Mouse (Mus musculus) heart, postnatal 0 days (tissue): ENCODE results near the gene Cacna2d2. TPM values are rescaled to one million over a fixed set of nuclear protein-coding genes. Genes with fewer than 3 reads are reported as not detected.

Experiments
- ATAC-seq: fragments of 200-750 bp; cut with Nextera tagmentation; 2 replicates; pipeline ENCODE4 v1.8.0; 2017; ENCODE audit warnings: low read depth, moderate number of reproducible peaks, moderate library complexity; ENCODE audit not compliant: insufficient read depth
- DNase-seq: peaks from one replicate; pipeline ENCODE4 v3.0.0-alpha.2; 2016; ENCODE audit warnings: low spot score
- H3K27ac ChIP-seq: fragments of 300-500 bp; sonication (generic); 2 replicates; pipeline ENCODE4 v1.5.1; 2014; ENCODE audit warnings: low read depth, mild to moderate bottlenecking
- H3K27me3 ChIP-seq: fragments of 300-500 bp; sonication (generic); 2 replicates; pipeline ENCODE4 v1.6.1; 2014; ENCODE audit warnings: low read length, mixed read lengths; ENCODE audit not compliant: control insufficient read depth, insufficient read depth
- H3K36me3 ChIP-seq: fragments of 300-500 bp; sonication (generic); replicated peaks from 2 replicates; pipeline ENCODE4 v1.6.1; 2014; ENCODE audit warnings: low read length, mixed read lengths; ENCODE audit not compliant: control insufficient read depth, insufficient read depth
- H3K4me1 ChIP-seq: fragments of 300-500 bp; sonication (generic); 2 replicates; pipeline ENCODE4 v1.6.1; 2014; ENCODE audit warnings: antibody characterized with exemption; ENCODE audit not compliant: control insufficient read depth, insufficient read depth
- H3K4me2 ChIP-seq: fragments of 300-500 bp; sonication (generic); 2 replicates; pipeline ENCODE4 v1.6.1; 2014; ENCODE audit warnings: low read depth, mild to moderate bottlenecking, low read length, moderate library complexity
- H3K4me3 ChIP-seq: fragments of 300-500 bp; sonication (generic); 2 replicates; pipeline ENCODE4 v1.5.1; 2014; ENCODE audit warnings: low read depth, low read length
- H3K9ac ChIP-seq: fragments of 300-500 bp; sonication (generic); replicated peaks from 2 replicates; pipeline ENCODE4 v1.6.1; 2014; ENCODE audit warnings: low read depth, low read length, mixed read lengths
- H3K9me3 ChIP-seq: fragments of 300-500 bp; sonication (generic); replicated peaks from 2 replicates; pipeline ENCODE4 v1.6.1; 2016; ENCODE audit warnings: low read length; ENCODE audit not compliant: control insufficient read depth
- CTCF ChIP-seq: IDR thresholded peaks from 2 replicates; pipeline ENCODE4 v1.5.1; 2016; ENCODE audit warnings: antibody characterized with exemption, control low read depth, low read depth
- EP300 ChIP-seq: IDR thresholded peaks from 2 replicates; pipeline ENCODE4 v1.6.1; 2016; ENCODE audit warnings: antibody characterized with exemption, low read depth
- WGBS: fragments of 180-500 bp; shearing (Covaris S2); extraction: QIAGEN DNeasy Blood & Tissue Kit; methylation state at CpG from one replicate; pipeline ENCODE4 v1.1.7; 2014; 5-methylcytosine and 5-hydroxymethylcytosine counted together
- polyA plus RNA-seq: library from polyadenylated mRNA; unstranded; fragments of >200 nt; fragmentation: Nextera tagmentation; extraction: Ambion mirVana; gene quantifications from 2 replicates; pipeline ENCODE4 v1.2.1, GENCODE M21; 2015
- total RNA-seq: library from RNA; depleted of rRNA; stranded (reverse); fragments of >200 nt; gene quantifications from 2 replicates; pipeline ENCODE4 v1.2.3, GENCODE M21; 2014; ENCODE audit warnings: low replicate concordance

Cacna2d2 gene
- total and polyA plus RNA-seq, 2 experiments from 2014 or later, result 1.1 to 34.8 TPM

DNA sequence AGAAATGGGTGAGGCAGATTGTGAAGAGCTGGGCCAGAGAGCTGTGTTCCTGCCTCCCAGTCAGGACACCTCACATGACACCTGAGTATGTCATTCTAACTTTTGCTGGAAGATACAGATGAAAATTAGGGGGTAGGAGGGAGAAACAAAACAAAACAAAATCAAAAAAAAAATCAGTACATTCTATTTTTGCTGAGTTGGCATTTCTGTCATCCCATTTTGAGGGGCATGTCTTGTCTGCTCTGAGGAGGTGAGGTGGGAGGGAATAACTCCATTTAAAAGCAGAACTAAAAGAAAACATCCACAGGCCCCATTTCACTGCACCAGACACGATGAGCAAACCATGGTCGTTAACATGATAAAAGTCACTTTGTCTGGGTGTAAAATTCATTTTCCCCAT lies 11.1 kb upstream of the Cacna2d2 start:
- H3K4me3 ChIP-seq, result no peak overlapping the region
- H3K27me3 ChIP-seq, result peaks cover 12% of the 10 kb centered on the region
- H3K9ac ChIP-seq, result no peak overlapping the region
- no peaks in the 10 kb centered on the region for H3K4me1 ChIP-seq
- DNase-seq, result no peak
- ATAC-seq, result no peak
- no peak overlapping the region for H3K4me2 ChIP-seq
- 55% methylated on average over 2 of the region's 2 CpGs for WGBS
- no peaks in the 10 kb centered on the region for H3K36me3 ChIP-seq
- no peaks in the 10 kb centered on the region for H3K9me3 ChIP-seq
- TF ChIP-seq CTCF (no peak), EP300 (no peak)
- no peak overlapping the region for H3K27ac ChIP-seq

DNA sequence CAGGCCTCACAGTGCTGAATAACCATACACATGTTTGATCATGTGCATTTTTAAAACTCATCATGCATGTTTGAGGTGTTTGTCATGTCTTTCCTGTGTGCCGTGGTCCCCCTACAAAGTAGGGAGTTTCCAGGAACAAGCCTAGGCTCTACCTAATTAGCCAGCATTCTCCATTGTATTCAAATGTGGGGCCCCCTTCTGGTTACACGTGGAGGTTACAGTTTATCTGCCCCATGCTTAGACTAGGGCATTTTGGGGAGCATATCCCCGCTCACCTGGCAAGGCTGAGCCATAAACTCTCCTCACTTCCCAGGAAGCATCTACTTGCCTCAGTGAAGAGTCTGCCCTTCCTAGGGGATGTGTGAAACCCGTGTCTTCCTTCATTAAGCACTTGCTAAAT lies 3.0 kb upstream of the Cacna2d2 start:
- no peak for DNase-seq
- no peaks in the 10 kb centered on the region for H3K36me3 ChIP-seq
- no peak for ATAC-seq
- WGBS, result 29% methylated on average over 4 of the region's 4 CpGs
- H3K4me3 ChIP-seq, result no peak overlapping the region
- H3K27ac ChIP-seq, result no peak overlapping the region
- H3K9ac ChIP-seq, result no peak overlapping the region
- peaks cover 52% of the 10 kb centered on the region for H3K27me3 ChIP-seq
- H3K4me1 ChIP-seq, result peaks cover 4% of the 10 kb centered on the region; the same call in 1 of the 2 replicates
- H3K4me2 ChIP-seq, result no peak overlapping the region
- no peaks in the 10 kb centered on the region for H3K9me3 ChIP-seq
- TF ChIP-seq EP300 (no peak), CTCF (no peak)

DNA sequence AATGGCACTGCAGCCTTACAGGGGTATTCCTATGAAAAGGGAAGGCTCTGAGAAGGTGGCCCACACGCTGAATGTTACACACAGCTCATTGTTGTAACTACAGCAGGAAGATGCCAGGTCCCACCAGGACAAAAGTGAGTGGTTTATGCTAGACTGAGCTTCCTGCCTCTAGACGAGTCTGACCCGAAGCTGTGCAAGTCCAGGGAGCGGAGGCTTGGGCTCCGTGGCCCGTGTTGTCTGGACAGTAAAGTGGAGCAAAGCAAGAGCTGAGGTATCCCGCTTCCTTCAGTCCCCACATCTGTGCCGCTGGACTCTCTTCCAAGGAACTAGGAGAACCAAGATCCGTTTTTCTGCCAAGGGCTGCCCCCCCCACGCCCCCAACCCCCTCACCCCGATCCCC lies 444 bp upstream of the Cacna2d2 start:
- Histone ChIP-seq H3K4me3 (no peak overlapping the region), H3K36me3 (no peaks in the 10 kb centered on the region), H3K27me3 (peaks cover 71% of the 10 kb centered on the region), H3K4me2 (no peak overlapping the region), H3K9ac (no peak overlapping the region), H3K4me1 (peaks cover 4% of the 10 kb centered on the region; the same call in 1 of the 2 replicates), H3K9me3 (no peaks in the 10 kb centered on the region), H3K27ac (no peak overlapping the region)
- DNase-seq (no peak), ATAC-seq (no peak)
- no peak for TF ChIP-seq EP300
- TF ChIP-seq CTCF, result no peak
- 46% methylated on average over 11 of the region's 11 CpGs for WGBS

DNA sequence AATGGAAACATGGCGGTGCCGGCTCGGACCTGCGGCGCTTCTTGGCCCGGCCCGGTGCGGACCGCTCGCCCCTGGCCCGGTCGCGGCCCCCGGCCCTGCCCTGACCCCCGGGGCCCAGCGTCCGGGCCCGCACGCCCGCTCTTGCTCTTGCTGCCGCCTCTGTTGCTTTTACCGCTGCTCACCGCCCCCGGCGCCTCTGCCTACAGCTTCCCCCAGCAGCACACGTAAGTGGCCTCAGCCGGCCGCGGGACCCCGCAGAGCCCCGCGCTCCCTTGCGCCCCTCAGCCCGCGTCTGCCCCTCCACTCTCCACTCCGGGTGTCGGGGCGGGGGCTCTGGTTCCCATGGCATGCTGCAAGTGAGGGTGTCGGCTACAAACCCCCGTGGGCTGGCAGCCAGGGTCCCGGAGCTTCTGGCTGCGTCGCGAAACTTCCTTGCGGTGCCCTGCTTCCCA lies 674 bp downstream of the Cacna2d2 start:
- TF ChIP-seq CTCF, result no peak
- TF ChIP-seq EP300, result no peak
- peaks cover 4% of the 10 kb centered on the region; the same call in 1 of the 2 replicates for H3K4me1 ChIP-seq
- DNase-seq, result no peak
- peak; percentile 25 for ATAC-seq
- peak overlapping the region; percentile 73 for H3K4me3 ChIP-seq
- WGBS, result 0% methylated on average over 34 of the region's 45 CpGs
- peak overlapping the region; percentile 36 for H3K9ac ChIP-seq
- H3K4me2 ChIP-seq, result peak overlapping the region; percentile 100
- H3K27me3 ChIP-seq, result peaks cover 71% of the 10 kb centered on the region
- H3K27ac ChIP-seq, result no peak overlapping the region
- no peaks in the 10 kb centered on the region for H3K36me3 ChIP-seq
- no peaks in the 10 kb centered on the region for H3K9me3 ChIP-seq

DNA sequence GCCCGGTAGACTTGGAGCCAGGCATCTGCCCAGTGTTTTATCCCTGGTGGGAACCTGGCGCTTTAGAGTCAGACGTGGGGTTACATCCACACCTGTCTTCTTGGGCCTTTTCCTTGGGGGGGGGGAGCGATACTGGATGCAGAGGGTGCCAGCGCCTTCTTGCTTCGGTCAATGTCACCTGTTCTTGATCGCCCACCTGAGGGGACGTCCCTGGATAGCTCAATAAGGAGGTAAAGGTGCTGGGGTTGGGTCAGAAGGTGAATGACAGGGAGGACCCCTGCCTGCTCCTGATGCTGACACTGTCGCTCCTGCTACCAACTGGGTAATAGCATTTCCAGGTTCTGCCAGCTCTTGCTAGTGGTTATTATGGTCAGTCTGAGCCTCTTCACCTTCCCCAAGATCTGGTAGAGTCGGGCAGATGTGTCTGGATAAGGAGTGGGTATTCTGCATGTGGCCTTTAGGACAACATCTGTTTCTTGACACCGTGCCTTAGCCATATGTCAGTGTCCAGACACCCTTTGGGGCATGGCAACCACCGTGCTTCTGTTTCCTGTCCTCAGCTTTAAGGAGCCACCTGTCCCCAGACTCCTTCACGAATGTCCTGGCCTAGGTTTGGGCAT lies 1.4 kb downstream of the Cacna2d2 start:
- H3K4me2 ChIP-seq, result peak overlapping the region; percentile 100
- 16% methylated on average over 13 of the region's 13 CpGs for WGBS
- peak overlapping the region; percentile 73 for H3K4me3 ChIP-seq
- peaks cover 4% of the 10 kb centered on the region; the same call in 1 of the 2 replicates for H3K4me1 ChIP-seq
- H3K27ac ChIP-seq, result no peak overlapping the region
- TF ChIP-seq CTCF (no peak), EP300 (no peak)
- no peaks in the 10 kb centered on the region for H3K36me3 ChIP-seq
- H3K9me3 ChIP-seq, result no peaks in the 10 kb centered on the region
- peaks cover 71% of the 10 kb centered on the region for H3K27me3 ChIP-seq
- ATAC-seq, result no peak
- DNase-seq, result no peak
- H3K9ac ChIP-seq, result no peak overlapping the region

DNA sequence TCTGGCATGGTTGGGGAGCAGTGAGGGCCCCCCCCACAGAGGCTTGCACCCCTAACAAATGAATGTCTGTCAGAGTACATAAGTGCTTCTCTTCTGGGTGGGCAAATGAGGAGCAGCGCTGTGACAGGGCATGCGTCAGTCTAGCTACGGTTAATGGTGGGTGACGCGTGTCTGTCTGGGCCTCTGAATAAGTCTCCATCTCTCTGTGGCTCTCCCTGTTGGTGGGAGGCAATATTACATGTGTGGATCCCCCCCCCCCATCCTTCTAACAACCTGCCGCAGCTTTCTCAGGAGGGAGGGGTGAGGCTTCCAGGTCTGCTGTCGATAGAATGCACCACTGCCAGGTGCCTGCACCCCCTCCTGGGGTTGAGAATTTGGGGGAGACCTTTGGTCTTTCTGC lies 3.7 kb downstream of the Cacna2d2 start:
- no peaks in the 10 kb centered on the region for H3K9me3 ChIP-seq
- no peak overlapping the region for H3K27ac ChIP-seq
- 72% methylated on average over 7 of the region's 7 CpGs for WGBS
- TF ChIP-seq EP300, result no peak
- H3K4me3 ChIP-seq, result no peak overlapping the region
- no peak for ATAC-seq
- no peaks in the 10 kb centered on the region for H3K36me3 ChIP-seq
- no peak for DNase-seq
- no peak overlapping the region for H3K9ac ChIP-seq
- no peak overlapping the region for H3K4me2 ChIP-seq
- H3K27me3 ChIP-seq, result peaks cover 50% of the 10 kb centered on the region
- H3K4me1 ChIP-seq, result peaks cover 4% of the 10 kb centered on the region; the same call in 1 of the 2 replicates
